Mouse (Mus musculus): Measurements from ENCODE around the gene Col4a3.

Col4a3 gene

DNA sequence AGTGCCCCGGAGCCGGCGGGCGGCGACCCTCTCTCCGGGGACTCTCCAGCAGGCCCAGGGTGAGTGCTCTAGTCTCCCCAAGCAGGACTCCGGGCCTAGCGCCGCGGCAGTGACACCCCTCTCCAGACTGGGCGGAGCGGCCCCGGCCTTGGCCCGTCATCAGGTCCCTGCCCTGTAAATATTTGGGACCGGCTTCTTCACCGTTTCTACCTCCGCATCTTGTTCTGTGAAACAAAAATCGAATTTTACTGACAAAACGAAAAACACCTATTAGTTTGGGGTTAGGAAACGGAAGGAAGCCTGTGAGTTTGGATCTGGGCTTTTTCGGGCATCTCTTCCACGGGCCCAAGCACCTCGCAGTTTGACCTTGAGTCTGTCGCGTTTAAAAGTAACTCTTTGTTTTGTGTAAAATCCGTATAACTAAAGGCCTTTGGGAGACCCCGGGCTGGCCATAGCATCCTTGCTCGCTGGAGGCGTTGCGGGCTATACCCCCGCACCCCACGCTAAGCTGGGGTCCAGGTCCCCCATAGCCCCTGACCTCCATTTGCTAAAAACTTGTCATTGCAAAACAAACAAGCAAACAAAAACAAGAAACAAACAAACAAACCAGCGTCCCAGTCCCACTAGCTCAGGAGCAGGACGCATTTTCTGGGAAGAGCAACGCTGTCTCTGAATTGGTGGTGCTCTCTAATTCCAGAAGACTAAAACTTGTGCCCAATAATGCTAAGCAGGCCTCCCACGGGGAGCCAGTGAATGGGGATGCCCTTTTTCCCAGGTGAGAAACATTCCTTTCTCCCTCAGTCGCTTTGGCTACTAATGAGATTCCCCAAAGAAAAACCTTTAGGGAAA, 138.5 kb downstream of the Col4a3 start:
- Histone ChIP-seq H3K27me3 (ENCODE audit: insufficient read depth, low read length) (no peaks in the 10 kb centered on the region), H3K4me3 (replicated peaks; ENCODE audit: low read length) (peak overlapping the region; percentile 90), H3K9me3 (ENCODE audit: low read length) (no peaks in the 10 kb centered on the region), H3K4me1 (replicated peaks; ENCODE audit: low read depth, low read length) (peaks cover 12% of the 10 kb centered on the region), H3K36me3 (ENCODE audit: insufficient read depth, low read length) (peaks cover 30% of the 10 kb centered on the region)
- TF ChIP-seq NANOG (IDR thresholded peaks at IDR 0.05; ENCODE audit: borderline replicate concordance, low read length) (no peak), CTCF (conservative IDR thresholded peaks at IDR 0.05; ENCODE audit: low read length) (no peak), POU5F1 (IDR thresholded peaks at IDR 0.05; ENCODE audit: borderline replicate concordance, low read length) (no peak)

GRCm38 (mm10) chr1:82725875-82726185, 139.1 kb downstream of the Col4a3 start:
- Histone ChIP-seq H3K4me3 (replicated peaks; ENCODE audit: low read length) (peak overlapping the region; percentile 90), H3K4me1 (replicated peaks; ENCODE audit: low read depth, low read length) (peaks cover 12% of the 10 kb centered on the region), H3K36me3 (ENCODE audit: insufficient read depth, low read length) (peaks cover 36% of the 10 kb centered on the region), H3K9me3 (ENCODE audit: low read length) (no peaks in the 10 kb centered on the region), H3K27me3 (ENCODE audit: insufficient read depth, low read length) (no peaks in the 10 kb centered on the region)
- TF ChIP-seq NANOG (IDR thresholded peaks at IDR 0.05; ENCODE audit: borderline replicate concordance, low read length) (no peak), POU5F1 (IDR thresholded peaks at IDR 0.05; ENCODE audit: borderline replicate concordance, low read length) (no peak), CTCF (conservative IDR thresholded peaks at IDR 0.05; ENCODE audit: low read length) (no peak)

GRCm38 (mm10) chr1:82726482-82726881, 139.8 kb downstream of the Col4a3 start:
- Histone ChIP-seq H3K27me3 (ENCODE audit: insufficient read depth, low read length) (no peaks in the 10 kb centered on the region), H3K36me3 (ENCODE audit: insufficient read depth, low read length) (peaks cover 43% of the 10 kb centered on the region), H3K4me3 (replicated peaks; ENCODE audit: low read length) (no peak overlapping the region), H3K9me3 (ENCODE audit: low read length) (no peaks in the 10 kb centered on the region), H3K4me1 (replicated peaks; ENCODE audit: low read depth, low read length) (peaks cover 12% of the 10 kb centered on the region)
- TF ChIP-seq POU5F1 (IDR thresholded peaks at IDR 0.05; ENCODE audit: borderline replicate concordance, low read length): no peak
- no peak for TF ChIP-seq CTCF (conservative IDR thresholded peaks at IDR 0.05; ENCODE audit: low read length)
- no peak for TF ChIP-seq NANOG (IDR thresholded peaks at IDR 0.05; ENCODE audit: borderline replicate concordance, low read length)

DNA sequence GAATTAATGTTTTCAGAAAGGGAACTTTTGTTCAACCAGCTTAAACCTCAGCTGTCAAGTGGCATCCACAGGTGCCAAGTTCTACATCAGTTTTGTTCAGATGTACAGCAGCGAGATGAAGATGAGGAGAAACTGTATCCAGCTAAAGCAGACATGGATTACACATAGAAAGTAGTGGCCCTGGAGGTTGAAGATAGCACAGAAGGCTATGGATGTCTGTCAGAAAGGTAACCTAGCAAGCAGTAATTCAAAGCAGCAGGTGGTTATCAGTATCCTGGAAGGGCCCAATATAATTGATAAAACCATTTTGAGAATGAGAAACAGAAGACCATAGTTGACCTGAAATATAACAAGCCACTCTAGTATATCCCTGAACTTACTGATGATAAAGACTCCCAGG, 146.6 kb downstream of the Col4a3 start:
- H3K4me1 ChIP-seq (replicated peaks; ENCODE audit: low read depth, low read length): no peaks in the 10 kb centered on the region
- H3K4me3 ChIP-seq (replicated peaks; ENCODE audit: low read length): no peak overlapping the region
- H3K27me3 ChIP-seq (ENCODE audit: insufficient read depth, low read length): no peaks in the 10 kb centered on the region
- no peak for TF ChIP-seq CTCF (conservative IDR thresholded peaks at IDR 0.05; ENCODE audit: low read length)
- no peak for TF ChIP-seq POU5F1 (IDR thresholded peaks at IDR 0.05; ENCODE audit: borderline replicate concordance, low read length)
- TF ChIP-seq NANOG (IDR thresholded peaks at IDR 0.05; ENCODE audit: borderline replicate concordance, low read length): no peak
- H3K9me3 ChIP-seq (ENCODE audit: low read length): no peaks in the 10 kb centered on the region
- peaks cover 94% of the 10 kb centered on the region for H3K36me3 ChIP-seq (ENCODE audit: insufficient read depth, low read length)

DNA sequence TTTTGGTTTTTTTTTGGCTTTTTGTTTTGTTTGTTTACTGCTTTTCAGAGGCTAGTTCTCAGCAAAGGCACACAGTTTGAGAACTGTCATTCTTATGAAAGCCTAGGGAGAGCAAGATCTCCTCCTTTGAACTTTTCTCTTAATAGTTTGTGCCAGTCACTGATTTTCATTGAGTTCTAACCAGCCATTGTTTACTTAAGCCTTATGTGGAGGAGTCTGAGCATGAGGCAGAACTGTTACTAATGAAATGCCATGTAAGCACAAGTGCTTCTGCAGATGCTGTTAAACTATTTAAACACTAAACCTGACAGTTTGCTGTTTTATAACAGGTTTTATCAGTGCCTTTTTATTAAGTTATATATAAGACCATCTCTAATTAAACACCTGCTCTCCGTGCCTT, 151.3 kb downstream of the Col4a3 start:
- no peaks in the 10 kb centered on the region for H3K27me3 ChIP-seq (ENCODE audit: insufficient read depth, low read length)
- TF ChIP-seq POU5F1 (IDR thresholded peaks at IDR 0.05; ENCODE audit: borderline replicate concordance, low read length): no peak
- TF ChIP-seq NANOG (IDR thresholded peaks at IDR 0.05; ENCODE audit: borderline replicate concordance, low read length): no peak
- TF ChIP-seq CTCF (conservative IDR thresholded peaks at IDR 0.05; ENCODE audit: low read length): no peak
- peaks cover 77% of the 10 kb centered on the region for H3K36me3 ChIP-seq (ENCODE audit: insufficient read depth, low read length)
- H3K4me1 ChIP-seq (replicated peaks; ENCODE audit: low read depth, low read length): no peaks in the 10 kb centered on the region
- no peak overlapping the region for H3K4me3 ChIP-seq (replicated peaks; ENCODE audit: low read length)
- no peaks in the 10 kb centered on the region for H3K9me3 ChIP-seq (ENCODE audit: low read length)

GRCm38 (mm10) chr1:82741539-82741938, 154.8 kb downstream of the Col4a3 start:
- H3K36me3 ChIP-seq (ENCODE audit: insufficient read depth, low read length): peaks cover 47% of the 10 kb centered on the region
- no peaks in the 10 kb centered on the region for H3K27me3 ChIP-seq (ENCODE audit: insufficient read depth, low read length)
- H3K4me3 ChIP-seq (replicated peaks; ENCODE audit: low read length): no peak overlapping the region
- TF ChIP-seq POU5F1 (IDR thresholded peaks at IDR 0.05; ENCODE audit: borderline replicate concordance, low read length) (no peak), NANOG (IDR thresholded peaks at IDR 0.05; ENCODE audit: borderline replicate concordance, low read length) (no peak), CTCF (conservative IDR thresholded peaks at IDR 0.05; ENCODE audit: low read length) (no peak)
- H3K4me1 ChIP-seq (replicated peaks; ENCODE audit: low read depth, low read length): no peaks in the 10 kb centered on the region
- no peaks in the 10 kb centered on the region for H3K9me3 ChIP-seq (ENCODE audit: low read length)

- TF ChIP-seq CTCF (conservative IDR thresholded peaks at IDR 0.05; ENCODE audit: low read length) (no peak), POU5F1 (IDR thresholded peaks at IDR 0.05; ENCODE audit: borderline replicate concordance, low read length) (no peak)
- Histone ChIP-seq H3K4me3 (replicated peaks; ENCODE audit: low read length) (no peak overlapping the region), H3K27me3 (ENCODE audit: insufficient read depth, low read length) (no peaks in the 10 kb centered on the region), H3K9me3 (ENCODE audit: low read length) (no peaks in the 10 kb centered on the region), H3K4me1 (replicated peaks; ENCODE audit: low read depth, low read length) (no peaks in the 10 kb centered on the region), H3K36me3 (ENCODE audit: insufficient read depth, low read length) (peaks cover 31% of the 10 kb centered on the region)
Observed at GRCm38 (mm10) chr1:82743962-82744361, 157.2 kb downstream of the Col4a3 start.

DNA sequence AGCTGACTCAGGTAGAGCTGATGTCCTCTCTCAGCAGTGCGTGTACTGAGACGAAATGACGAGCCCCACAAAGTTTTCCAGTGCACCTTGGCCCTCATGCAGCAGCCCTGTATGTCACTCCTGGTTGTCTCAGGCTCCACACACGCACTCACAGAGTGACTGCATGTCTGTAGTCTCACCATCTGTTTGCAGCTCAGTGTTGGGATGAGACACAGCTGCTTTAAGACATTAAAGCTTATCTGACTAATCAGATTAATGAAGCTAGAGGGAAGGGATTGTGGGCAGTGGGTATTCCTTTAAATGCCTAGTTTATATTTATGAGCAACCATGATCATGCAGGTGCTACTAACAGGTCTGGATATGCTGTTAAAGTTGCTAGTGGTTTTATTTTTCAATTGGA, 159.7 kb downstream of the Col4a3 start:
- Histone ChIP-seq H3K27me3 (ENCODE audit: insufficient read depth, low read length) (no peaks in the 10 kb centered on the region), H3K4me1 (replicated peaks; ENCODE audit: low read depth, low read length) (no peaks in the 10 kb centered on the region), H3K36me3 (ENCODE audit: insufficient read depth, low read length) (peaks cover 23% of the 10 kb centered on the region), H3K9me3 (ENCODE audit: low read length) (no peaks in the 10 kb centered on the region), H3K4me3 (replicated peaks; ENCODE audit: low read length) (no peak overlapping the region)
- TF ChIP-seq NANOG (IDR thresholded peaks at IDR 0.05; ENCODE audit: borderline replicate concordance, low read length): no peak
- TF ChIP-seq CTCF (conservative IDR thresholded peaks at IDR 0.05; ENCODE audit: low read length): no peak
- TF ChIP-seq POU5F1 (IDR thresholded peaks at IDR 0.05; ENCODE audit: borderline replicate concordance, low read length): no peak

All from E14TG2a.4 (cell line).